Mouse (Mus musculus) limb, embryonic 10.5 days (tissue): Measurements from ENCODE around the gene Tjp3. TPM values are rescaled to one million over a fixed set of nuclear protein-coding genes. Genes with fewer than 3 reads are reported as not detected.

Experiments
- DNase-seq: peaks from one replicate; pipeline ENCODE4 v3.0.0-alpha.2; 2017; ENCODE audit warnings: low spot score
- H3K27ac ChIP-seq: fragments of 300-500 bp; sonication (generic); 2 replicates; pipeline ENCODE4 v1.5.1; 2016; ENCODE audit warnings: mild to moderate bottlenecking
- H3K27me3 ChIP-seq: fragments of 300-500 bp; sonication (generic); 2 replicates; pipeline ENCODE4 v1.6.1; 2016; ENCODE audit warnings: low read depth, mild to moderate bottlenecking; ENCODE audit not compliant: poor library complexity, severe bottlenecking
- H3K36me3 ChIP-seq: fragments of 300-500 bp; sonication (generic); 2 replicates; pipeline ENCODE4 v1.6.1; 2016; ENCODE audit warnings: mild to moderate bottlenecking, moderate library complexity
- H3K4me1 ChIP-seq: fragments of 300-500 bp; sonication (generic); 2 replicates; pipeline ENCODE4 v1.6.1; 2016
- H3K4me3 ChIP-seq: fragments of 300-500 bp; sonication (generic); 2 replicates; pipeline ENCODE4 v1.5.1; 2016; ENCODE audit warnings: mild to moderate bottlenecking, moderate library complexity
- H3K9me3 ChIP-seq: fragments of 300-500 bp; sonication (generic); replicated peaks from 2 replicates; pipeline ENCODE4 v1.6.1; 2016; ENCODE audit warnings: mild to moderate bottlenecking
- WGBS: fragments of 180-500 bp; shearing (Covaris S2); methylation state at CpG from one replicate; pipeline ENCODE4 v1.1.7; 2016; 5-methylcytosine and 5-hydroxymethylcytosine counted together
- polyA plus RNA-seq: library from polyadenylated mRNA; unstranded; fragments of >200 nt; fragmentation: Nextera tagmentation; extraction: Ambion mirVana; gene quantifications from 2 replicates; pipeline ENCODE4 v1.2.1, GENCODE M21; 2016

The Tjp3 gene
- polyA plus RNA-seq, 1 experiment from 2014 or later = 4.7 TPM

DNA sequence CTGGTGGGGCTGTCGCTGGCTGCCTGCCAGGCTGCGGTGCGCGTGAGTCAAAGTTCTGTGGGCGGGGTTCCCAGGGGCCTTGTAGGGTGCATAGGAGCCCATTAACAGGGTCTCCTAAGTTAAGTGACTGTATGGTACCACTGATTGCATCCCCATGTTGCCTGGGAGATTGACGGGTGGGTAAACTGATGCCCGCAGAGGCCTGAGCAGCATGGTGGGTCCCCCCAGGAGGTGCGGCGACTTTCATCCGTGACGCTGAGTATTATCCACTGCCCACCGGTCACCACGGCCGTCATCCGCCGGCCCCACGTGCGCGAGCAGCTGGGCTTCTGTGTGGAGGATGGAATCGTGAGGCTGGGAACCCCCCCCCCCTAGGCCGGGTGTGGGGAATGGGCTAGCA, 19.0 kb downstream of the Tjp3 start:
- Histone ChIP-seq H3K27me3 (no peaks in the 10 kb centered on the region), H3K36me3 (peaks cover 58% of the 10 kb centered on the region), H3K27ac (no peak overlapping the region), H3K4me3 (no peak overlapping the region), H3K9me3 (no peaks in the 10 kb centered on the region), H3K4me1 (peaks cover 16% of the 10 kb centered on the region)
- 95% methylated on average over 21 of the region's 21 CpGs for WGBS
- DNase-seq = no peak

DNA sequence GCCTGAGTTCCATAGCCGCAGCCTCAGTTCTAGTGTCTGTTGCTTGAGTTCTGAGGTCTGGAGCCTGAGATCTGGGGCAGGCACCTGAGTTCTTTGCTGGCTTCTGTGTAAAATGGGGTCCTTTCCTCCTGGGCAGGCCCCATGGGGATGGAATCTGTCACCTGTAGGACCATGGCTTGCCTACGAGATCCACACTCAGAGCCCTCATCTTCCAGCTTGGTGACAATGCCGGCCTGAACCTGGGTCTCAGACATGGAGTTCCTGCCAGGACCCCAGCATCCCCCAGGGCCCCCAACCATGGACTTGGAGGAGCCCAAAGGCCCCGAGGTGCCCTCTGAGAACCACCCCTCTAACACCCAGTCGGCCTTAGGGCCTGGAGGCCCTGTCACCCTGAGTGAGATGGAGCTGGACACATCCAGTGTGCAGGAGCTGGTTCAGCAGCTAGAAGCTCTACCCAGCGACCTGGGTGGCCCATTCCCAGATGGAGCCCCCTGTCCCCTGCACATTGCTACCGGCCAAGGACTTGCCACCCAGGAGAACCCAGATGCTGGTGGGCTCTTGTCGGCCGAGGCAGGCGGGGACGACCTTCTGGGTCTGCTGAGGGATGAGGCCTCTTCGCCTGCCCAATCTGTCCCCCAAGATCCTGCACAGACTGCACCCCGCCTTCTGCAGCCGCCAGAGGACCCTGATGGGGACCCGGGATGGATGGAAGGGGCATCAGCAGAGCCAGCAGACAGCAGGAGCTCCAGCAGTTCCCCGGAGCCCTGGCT, 22.6 kb downstream of the Tjp3 start:
- H3K9me3 ChIP-seq = no peaks in the 10 kb centered on the region

DNA sequence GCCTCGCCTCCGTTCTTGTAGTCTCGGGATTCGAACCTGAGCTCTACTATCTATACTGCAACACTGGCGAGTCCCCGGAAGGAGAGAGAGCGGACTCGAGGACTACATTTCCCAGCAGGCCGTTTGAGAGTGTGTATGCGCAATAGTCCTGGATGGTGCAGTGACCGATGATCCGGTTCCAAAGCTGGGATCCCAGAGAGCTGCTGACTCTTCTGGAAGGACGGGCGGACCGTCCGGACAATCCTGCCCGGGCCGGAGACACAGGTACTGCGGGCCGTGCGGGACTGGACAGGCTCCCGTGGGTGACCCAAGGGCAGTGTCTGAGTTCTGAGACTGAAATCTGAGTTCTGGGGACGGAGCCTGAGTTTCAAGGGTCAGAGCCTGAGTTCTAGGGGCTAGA, 23.3 kb downstream of the Tjp3 start:
- Histone ChIP-seq H3K4me1 (peaks cover 26% of the 10 kb centered on the region), H3K27ac (peak overlapping the region; percentile 84), H3K27me3 (no peaks in the 10 kb centered on the region), H3K4me3 (peak overlapping the region; percentile 75), H3K9me3 (no peaks in the 10 kb centered on the region), H3K36me3 (peaks cover 65% of the 10 kb centered on the region)
- DNase-seq = peak; percentile 75
- 4% methylated on average over 23 of the region's 23 CpGs for WGBS

More for the DNA sequence above, 22.6 kb downstream of the Tjp3 start:
- peaks cover 65% of the 10 kb centered on the region for H3K36me3 ChIP-seq
- H3K4me3 ChIP-seq = peak overlapping the region; percentile 75
- peak overlapping the region; percentile 84 for H3K27ac ChIP-seq
- H3K4me1 ChIP-seq = peaks cover 26% of the 10 kb centered on the region
- 83% methylated on average over 16 of the region's 16 CpGs for WGBS
- no peaks in the 10 kb centered on the region for H3K27me3 ChIP-seq
- DNase-seq = no peak

DNA sequence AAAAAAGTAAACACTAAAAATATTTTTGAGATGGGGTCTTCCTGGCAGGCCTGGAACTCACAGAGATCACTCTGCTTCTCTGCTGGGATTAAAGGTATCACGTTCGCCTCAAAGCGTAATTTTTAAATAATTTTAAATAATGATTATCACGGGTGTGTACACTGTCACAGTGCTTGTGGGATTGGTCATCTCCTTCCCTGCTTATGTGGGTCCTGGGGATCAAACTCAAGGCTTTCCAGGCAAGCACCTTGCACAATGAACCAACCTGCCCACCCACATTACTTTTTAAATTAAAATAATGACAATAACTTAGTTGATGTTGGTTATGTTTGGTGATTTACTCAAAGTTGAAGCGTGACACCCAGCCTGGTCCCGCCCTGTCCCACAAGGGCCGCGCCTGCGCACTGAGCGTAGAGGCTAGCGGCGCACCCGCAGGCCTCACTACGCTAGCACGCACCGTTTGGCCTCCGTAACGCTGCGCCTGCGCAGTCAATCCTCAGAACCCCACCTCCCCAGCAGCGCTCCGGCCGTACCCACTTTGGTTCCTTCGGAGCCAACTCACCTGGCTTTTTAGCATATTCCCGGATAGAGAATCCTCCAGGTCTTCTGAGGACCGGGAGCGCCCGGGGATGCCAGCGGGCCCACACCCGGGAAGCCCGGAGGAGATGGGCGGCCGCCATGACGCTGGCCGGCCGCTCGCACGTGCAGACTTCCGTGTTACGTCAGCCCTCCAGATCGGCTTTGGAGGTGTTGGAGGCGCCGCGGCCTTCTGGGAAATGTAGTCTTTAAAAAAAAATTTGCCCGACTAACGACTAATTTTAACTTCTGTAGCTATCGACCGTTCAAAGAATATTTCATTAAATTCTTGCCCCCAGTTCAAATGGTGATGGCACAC, 24.9 kb downstream of the Tjp3 start, which contains the start of the genes Mrpl54 and Apba3:
Mrpl54 (minus strand) TSS at position 724 of the 895 bp plus-strand sequence.
Apba3 (plus strand) TSS at position 750 of the 895 bp plus-strand sequence.
- peak; percentile 98 for DNase-seq
- Histone ChIP-seq H3K9me3 (no peaks in the 10 kb centered on the region), H3K4me3 (peak within 1 kb of the TSS; percentile 79), H3K27me3 (no peaks in the 10 kb centered on the region), H3K36me3 (peaks cover 63% of the 10 kb centered on the region), H3K27ac (peak within 1 kb of the TSS; percentile 99), H3K4me1 (peaks cover 23% of the 10 kb centered on the region)
- under 1% methylated on average over 48 of the region's 48 CpGs for WGBS

GRCm38 (mm10) chr10:81265540-81265939, 25.8 kb downstream of the Tjp3 start:
- Histone ChIP-seq H3K27ac (no peak overlapping the region), H3K27me3 (peaks cover 7% of the 10 kb centered on the region), H3K9me3 (no peaks in the 10 kb centered on the region), H3K4me3 (peak overlapping the region; percentile 79), H3K36me3 (peaks cover 60% of the 10 kb centered on the region), H3K4me1 (peaks cover 23% of the 10 kb centered on the region)
- no peak for DNase-seq
- WGBS = 93% methylated on average over 8 of the region's 8 CpGs

- H3K27me3 ChIP-seq = peaks cover 52% of the 10 kb centered on the region
- 91% methylated on average over 4 of the region's 4 CpGs for WGBS
- no peak for DNase-seq
- H3K36me3 ChIP-seq = peaks cover 47% of the 10 kb centered on the region
- no peak overlapping the region for H3K27ac ChIP-seq
- no peak overlapping the region for H3K4me3 ChIP-seq
- H3K4me1 ChIP-seq = peaks cover 34% of the 10 kb centered on the region
- H3K9me3 ChIP-seq = no peaks in the 10 kb centered on the region
Observed at GRCm38 (mm10) chr10:81261025-81261424, 30.4 kb downstream of the Tjp3 start.

DNA sequence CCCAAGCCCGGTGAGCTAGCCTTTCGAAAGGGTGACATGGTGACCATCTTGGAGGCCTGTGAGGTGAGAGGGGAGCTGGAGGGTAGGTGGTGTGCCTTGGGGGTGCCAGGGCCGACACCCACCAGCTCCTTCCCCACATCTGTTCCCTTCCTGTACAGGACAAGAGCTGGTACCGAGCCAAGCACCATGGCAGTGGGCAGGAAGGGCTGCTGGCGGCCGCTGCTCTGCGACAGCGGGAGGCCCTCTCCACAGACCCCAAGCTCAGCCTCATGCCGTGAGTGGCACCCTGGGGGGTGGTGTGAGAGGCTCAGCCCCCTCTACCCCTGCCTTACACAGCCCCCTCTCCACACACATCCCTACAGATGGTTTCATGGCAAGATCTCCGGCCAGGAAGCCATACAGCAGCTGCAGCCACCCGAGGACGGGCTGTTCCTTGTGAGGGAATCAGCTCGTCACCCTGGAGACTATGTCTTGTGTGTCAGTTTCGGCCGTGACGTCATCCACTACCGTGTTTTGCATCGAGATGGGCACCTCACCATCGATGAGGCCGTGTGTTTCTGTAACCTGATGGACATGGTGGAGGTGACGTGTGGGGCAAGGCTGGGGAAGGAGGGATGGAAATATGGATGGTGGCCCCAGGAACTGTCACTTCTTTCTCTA, 32.0 kb downstream of the Tjp3 start:
- peaks cover 24% of the 10 kb centered on the region for H3K4me1 ChIP-seq
- peaks cover 68% of the 10 kb centered on the region for H3K27me3 ChIP-seq
- DNase-seq = no peak
- no peak overlapping the region for H3K4me3 ChIP-seq
- 50% methylated on average over 21 of the region's 21 CpGs for WGBS
- H3K9me3 ChIP-seq = no peaks in the 10 kb centered on the region
- H3K36me3 ChIP-seq = peaks cover 33% of the 10 kb centered on the region
- 0 out of 2 replicates have a peak overlapping the region, but pooled peaks have one; percentile 10 for H3K27ac ChIP-seq

DNA sequence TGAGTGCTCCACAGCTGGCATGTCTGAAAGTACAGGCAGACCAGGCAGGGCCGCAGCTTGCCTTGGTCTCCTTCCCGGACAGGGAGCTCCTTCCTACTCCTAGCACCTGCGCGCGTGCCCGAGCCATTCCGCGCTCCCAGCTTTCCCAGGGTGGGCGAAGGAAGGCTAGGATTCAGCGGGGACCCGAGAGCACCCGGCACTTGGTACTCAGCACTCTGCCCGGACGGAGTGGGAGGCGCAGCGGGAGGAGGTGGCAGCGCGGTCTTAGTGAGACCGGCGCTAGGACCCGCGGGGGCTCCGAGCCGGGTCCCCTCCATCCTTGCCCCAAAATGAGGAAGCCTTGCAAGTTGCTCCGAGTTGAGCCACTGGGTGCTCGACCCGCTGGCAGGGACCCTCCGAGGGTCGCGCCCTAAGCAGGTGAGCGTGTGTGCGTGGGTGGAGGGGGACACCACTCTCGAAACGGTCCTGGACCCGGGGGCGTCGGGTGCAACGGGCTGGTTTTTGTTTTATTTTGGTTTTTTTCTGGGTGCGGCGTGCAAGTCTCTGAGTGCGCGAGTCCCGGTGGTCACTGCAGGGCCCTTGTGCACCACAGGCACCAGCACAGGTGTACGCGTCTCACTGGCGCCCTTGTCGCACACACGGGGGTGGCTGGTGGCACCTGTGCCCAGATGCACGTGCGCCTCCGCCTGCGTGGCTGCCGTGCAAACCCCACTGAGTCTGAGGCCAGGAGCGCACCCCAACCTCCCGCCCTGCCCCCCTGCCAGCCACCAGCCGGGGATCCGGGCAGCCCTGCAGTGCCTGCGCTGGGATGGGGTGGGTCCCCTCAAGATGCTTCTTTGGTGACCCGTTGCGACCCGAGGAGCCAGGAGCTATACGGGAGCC, 34.0 kb downstream of the Tjp3 start:
- Histone ChIP-seq H3K9me3 (no peaks in the 10 kb centered on the region), H3K4me3 (peak overlapping the region; percentile 51), H3K36me3 (peaks cover 14% of the 10 kb centered on the region), H3K27me3 (peaks cover 88% of the 10 kb centered on the region), H3K4me1 (peaks cover 34% of the 10 kb centered on the region), H3K27ac (peak overlapping the region; percentile 39; the same call in 1 of the 2 replicates)
- DNase-seq = peak; percentile 63
- 2% methylated on average over 62 of the region's 62 CpGs for WGBS

DNA sequence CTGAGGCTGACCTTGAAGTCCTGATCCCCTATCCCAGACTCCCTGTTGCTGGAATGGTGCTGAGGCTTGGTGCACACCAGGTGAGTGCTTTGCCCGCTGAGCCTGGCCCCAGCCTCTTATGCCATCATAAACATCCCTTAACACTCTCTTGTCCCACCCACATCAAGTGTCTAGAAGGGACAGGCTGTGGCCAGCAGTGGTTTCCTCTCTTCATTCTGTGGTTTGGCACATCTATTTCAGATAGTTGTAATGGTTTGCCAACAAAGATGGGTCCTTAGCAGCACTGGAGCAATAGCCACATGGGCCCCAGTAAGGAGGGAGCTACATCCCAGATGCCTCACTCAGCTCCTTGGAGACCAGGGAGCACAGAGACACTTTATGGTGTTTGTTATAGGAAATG, 36.5 kb downstream of the Tjp3 start:
- DNase-seq = no peak
- Histone ChIP-seq H3K27me3 (peaks cover 96% of the 10 kb centered on the region), H3K36me3 (no peaks in the 10 kb centered on the region), H3K9me3 (no peaks in the 10 kb centered on the region), H3K4me3 (no peak overlapping the region), H3K27ac (no peak overlapping the region), H3K4me1 (peaks cover 40% of the 10 kb centered on the region)
- 70% methylated on average over 1 of the region's 1 CpGs for WGBS

DNA sequence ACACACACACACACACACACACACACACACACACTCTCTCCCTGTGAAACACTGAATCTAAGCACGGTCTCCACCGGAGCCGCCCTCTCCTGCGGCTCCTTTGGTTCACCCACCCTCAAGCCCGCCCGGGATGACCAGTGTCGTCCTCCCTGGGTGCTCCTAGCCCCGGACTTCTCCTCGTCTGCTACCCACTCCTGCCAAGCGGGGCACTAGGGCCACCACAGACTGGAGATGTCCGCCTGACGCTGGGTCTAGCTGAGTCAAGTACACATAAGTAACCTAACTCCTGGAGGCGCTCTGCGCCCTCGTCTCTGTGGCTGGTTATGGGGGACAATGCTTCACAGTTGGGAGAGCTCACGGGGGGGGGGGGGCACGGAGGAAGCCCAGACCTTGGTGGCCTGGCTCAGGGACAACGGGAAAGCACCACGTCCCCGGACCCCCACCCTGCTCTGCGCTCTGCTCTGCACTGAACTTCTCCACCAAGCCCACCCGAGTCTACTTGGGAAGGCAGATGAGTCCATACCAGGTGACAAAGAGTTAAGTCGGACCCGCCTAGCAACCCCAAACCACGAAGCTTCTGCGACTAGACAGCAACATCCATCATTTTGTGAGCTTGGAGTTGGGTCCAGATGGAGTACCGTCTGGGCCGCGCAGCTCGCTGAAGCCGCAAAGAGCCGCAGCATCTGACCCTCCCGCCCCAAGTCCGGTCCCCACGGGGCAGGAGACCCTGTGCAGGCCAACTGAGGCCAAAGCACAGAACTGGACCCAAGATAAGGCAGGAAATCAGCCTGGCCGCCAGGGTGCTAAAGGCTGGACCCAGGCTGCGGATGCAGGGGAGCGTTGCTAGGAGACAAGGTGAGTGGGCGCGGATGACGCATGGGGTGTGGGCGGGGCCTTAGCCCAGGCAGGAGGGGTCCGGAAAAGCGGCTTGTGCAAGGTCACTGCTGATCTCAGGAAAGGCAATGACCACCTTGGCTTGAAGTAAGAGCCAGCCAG, 38.7 kb downstream of the Tjp3 start, which contains the start of gene Matk:
Matk (plus strand) TSS at position 512 of the 996 bp plus-strand sequence.
- H3K27me3 ChIP-seq = peaks cover 74% of the 10 kb centered on the region
- peaks cover 25% of the 10 kb centered on the region for H3K4me1 ChIP-seq
- peak within 1 kb of the TSS; percentile 45 for H3K4me3 ChIP-seq
- H3K36me3 ChIP-seq = no peaks in the 10 kb centered on the region
- 9% methylated on average over 44 of the region's 44 CpGs for WGBS
- H3K27ac ChIP-seq = peak within 1 kb of the TSS; percentile 31; the same call in 1 of the 2 replicates
- no peaks in the 10 kb centered on the region for H3K9me3 ChIP-seq
- peak; percentile 81 for DNase-seq

- Histone ChIP-seq H3K27me3 (peaks cover 50% of the 10 kb centered on the region), H3K9me3 (no peaks in the 10 kb centered on the region)
Observed at GRCm38 (mm10) chr10:81249442-81249841, 41.9 kb downstream of the Tjp3 start.

More at GRCm38 (mm10) chr10:81249442-81249841, 41.9 kb downstream of the Tjp3 start:
- peaks cover 26% of the 10 kb centered on the region for H3K4me1 ChIP-seq
- no peaks in the 10 kb centered on the region for H3K36me3 ChIP-seq
- H3K27ac ChIP-seq = no peak overlapping the region
- H3K4me3 ChIP-seq = no peak overlapping the region
- no peak for DNase-seq
- 83% methylated on average over 8 of the region's 8 CpGs for WGBS
